Mouse (Mus musculus): Measurements from ENCODE around the gene Olfr992. TPM values are rescaled to one million over a fixed set of nuclear protein-coding genes. Genes with fewer than 3 reads are reported as not detected.

The Olfr992 gene
- polyA plus RNA-seq, 1 experiment: not detected

Other genes with a start within 250 kb of the Olfr992 start
- not detected for gene Lrrc55, start 212.3 kb downstream of the Olfr992 start, polyA plus RNA-seq (2012; fragmentation: generic; extraction: Trizol)
- gene Olfr987, start 70.2 kb downstream of the Olfr992 start, polyA plus RNA-seq (2012; fragmentation: generic; extraction: Trizol): not detected
- gene Olfr988, start 46.2 kb downstream of the Olfr992 start, polyA plus RNA-seq (2012; fragmentation: generic; extraction: Trizol): not detected
- not detected for gene Olfr993, start 5.4 kb upstream of the Olfr992 start, polyA plus RNA-seq (2012; fragmentation: generic; extraction: Trizol)
- gene Olfr994, start 27.0 kb upstream of the Olfr992 start, polyA plus RNA-seq (2012; fragmentation: generic; extraction: Trizol): not detected
- gene Olfr995, start 34.2 kb upstream of the Olfr992 start, polyA plus RNA-seq (2012; fragmentation: generic; extraction: Trizol): not detected
- gene 4833423E24Rik, start 109.6 kb upstream of the Olfr992 start, polyA plus RNA-seq (2012; fragmentation: generic; extraction: Trizol): not detected
- not detected for gene Olfr996, start 169.7 kb upstream of the Olfr992 start, polyA plus RNA-seq (2012; fragmentation: generic; extraction: Trizol)
- not detected for gene Olfr998, start 179.5 kb upstream of the Olfr992 start, polyA plus RNA-seq (2012; fragmentation: generic; extraction: Trizol)
- gene Olfr1000, start 202.4 kb upstream of the Olfr992 start, polyA plus RNA-seq (2012; fragmentation: generic; extraction: Trizol): not detected
- not detected for gene Olfr1002, start 241.2 kb upstream of the Olfr992 start, polyA plus RNA-seq (2012; fragmentation: generic; extraction: Trizol)

Measured in C2C12 (cell line).